Mouse (Mus musculus) forebrain, embryonic 10.5 days (tissue): Measurements from ENCODE around the gene Klrb1c. TPM values are rescaled to one million over a fixed set of nuclear protein-coding genes. Genes with fewer than 3 reads are reported as not detected.
"Not testable (repeated sequence)": the region's sequence is repeated elsewhere in the genome, so short reads cannot be mapped to it uniquely, and the experiment has no call there.

Experiments used
- DNase-seq: peaks from one replicate; pipeline ENCODE4 v3.0.0-alpha.2; 2017; ENCODE audit warnings: low spot score; ENCODE audit errors: extremely low spot score
- H3K27ac ChIP-seq: fragments of 300-500 bp; sonication (generic); 2 replicates; pipeline ENCODE4 v1.5.1; 2016; ENCODE audit warnings: mild to moderate bottlenecking
- H3K27me3 ChIP-seq: fragments of 300-500 bp; sonication (generic); 2 replicates; pipeline ENCODE4 v1.6.1; 2016; ENCODE audit warnings: mild to moderate bottlenecking; ENCODE audit not compliant: poor library complexity, severe bottlenecking
- H3K36me3 ChIP-seq: fragments of 300-500 bp; sonication (generic); replicated peaks from 2 replicates; pipeline ENCODE4 v1.6.1; 2016; ENCODE audit warnings: mild to moderate bottlenecking, moderate library complexity
- H3K4me1 ChIP-seq: fragments of 300-500 bp; sonication (generic); 2 replicates; pipeline ENCODE4 v1.6.1; 2016
- H3K4me3 ChIP-seq: fragments of 300-500 bp; sonication (generic); 2 replicates; pipeline ENCODE4 v1.5.1; 2016; ENCODE audit warnings: mild to moderate bottlenecking, moderate library complexity
- H3K9me3 ChIP-seq: fragments of 300-500 bp; sonication (generic); 2 replicates; pipeline ENCODE4 v1.6.1; 2016; ENCODE audit warnings: mild to moderate bottlenecking, moderate library complexity
- WGBS: fragments of 180-500 bp; shearing (Covaris S2); methylation state at CpG from one replicate; pipeline ENCODE4 v1.1.7; 2016; 5-methylcytosine and 5-hydroxymethylcytosine counted together
- polyA plus RNA-seq: library from polyadenylated mRNA; unstranded; fragments of >200 nt; fragmentation: Nextera tagmentation; extraction: Ambion mirVana; gene quantifications from 2 replicates; pipeline ENCODE4 v1.2.1, GENCODE M21; 2016

Klrb1c gene
- polyA plus RNA-seq, 1 experiment from 2014 or later, result not detected

DNA sequence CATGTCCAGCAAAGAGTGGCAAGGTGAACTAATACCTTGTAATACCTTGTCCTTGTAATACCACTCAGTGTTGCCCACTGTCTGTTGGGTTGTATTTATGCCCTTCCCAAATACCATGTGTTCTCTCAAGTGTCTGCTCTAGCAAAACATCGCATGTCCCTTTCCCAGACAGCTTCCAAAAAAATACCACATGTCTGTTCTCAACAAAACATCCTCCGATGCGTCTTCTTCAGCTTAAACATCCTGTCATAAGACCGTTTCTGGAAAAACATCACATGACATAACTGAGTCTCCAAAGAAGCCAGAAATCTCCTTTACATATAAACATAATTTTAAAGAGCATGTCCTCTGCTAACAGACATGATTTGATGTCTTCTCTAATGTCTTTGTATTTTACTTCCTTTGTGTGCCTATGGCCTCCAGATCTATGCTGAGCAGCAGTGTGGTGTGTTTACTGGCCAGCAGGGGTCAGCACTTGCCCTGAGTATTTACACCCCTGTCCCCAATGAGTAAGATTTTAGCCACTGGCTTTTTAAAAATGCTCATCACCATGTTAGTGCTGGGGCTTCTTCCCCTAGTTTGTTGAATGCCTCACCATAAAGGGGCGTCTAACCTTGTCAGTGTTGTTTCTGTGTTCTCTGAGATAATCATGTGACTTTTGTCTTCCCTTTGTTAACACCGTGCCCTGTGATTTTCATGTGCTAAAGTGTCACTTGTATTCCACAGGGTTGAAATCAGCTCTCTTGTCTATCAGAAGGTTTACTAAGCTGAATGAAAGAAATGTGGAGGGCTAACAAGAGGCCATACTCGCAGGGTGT is 16.0 kb upstream of the Klrb1c start:
- DNase-seq, result peak; percentile 47
- peaks cover 13% of the 10 kb centered on the region for H3K4me1 ChIP-seq
- not testable (repeated sequence) for H3K4me3 ChIP-seq, H3K27ac ChIP-seq, H3K27me3 ChIP-seq, H3K9me3 ChIP-seq, H3K36me3 ChIP-seq
- WGBS, result 72% methylated on average over 7 of the region's 7 CpGs

DNA sequence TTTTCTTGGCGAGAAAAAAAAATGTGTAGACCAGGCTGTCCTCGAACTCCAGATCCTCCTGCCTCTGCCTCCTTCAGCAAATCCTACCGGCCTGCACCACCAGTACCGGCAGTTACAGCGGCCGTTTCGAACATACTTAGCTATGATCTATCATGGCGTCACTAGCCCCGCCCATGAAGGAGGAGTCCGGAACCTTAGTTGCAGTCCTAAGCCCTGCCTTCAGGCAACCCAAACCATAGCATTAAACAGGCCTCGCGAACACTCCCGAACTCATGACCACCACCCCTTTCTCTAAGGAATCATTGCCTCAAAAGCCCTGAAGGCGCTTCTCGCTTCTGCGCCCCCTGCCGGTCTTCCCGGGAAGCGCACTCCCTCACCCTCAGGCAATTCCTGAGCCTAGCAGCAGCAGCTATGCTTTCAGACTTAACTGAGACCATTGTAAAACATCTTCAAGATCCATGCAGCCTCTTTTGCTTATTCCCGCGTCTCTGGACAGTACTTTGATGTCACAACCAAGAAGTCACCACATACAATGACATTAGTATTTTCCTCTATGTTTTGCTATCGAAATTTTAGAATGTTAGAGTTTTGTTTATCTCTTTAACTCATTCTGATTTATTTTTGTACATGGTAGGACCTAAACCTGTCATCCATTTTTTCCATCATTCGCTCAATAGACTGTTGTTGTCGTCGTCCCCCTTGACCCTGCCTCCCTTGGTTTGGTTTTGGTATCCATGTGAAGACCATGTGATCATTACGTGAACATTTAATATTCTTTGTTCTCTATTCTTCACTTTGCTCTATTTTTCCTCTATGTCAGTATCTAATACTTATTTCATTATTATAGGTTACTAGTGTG is 14.2 kb upstream of the Klrb1c start:
- Histone ChIP-seq H3K4me3 (peak overlapping the region; percentile 57), H3K4me1 (peaks cover 17% of the 10 kb centered on the region), H3K27ac (peak overlapping the region; percentile 75; the same call in 1 of the 2 replicates), H3K27me3 (no peaks in the 10 kb centered on the region), H3K9me3 (no peaks in the 10 kb centered on the region; the same call in 1 of the 2 replicates), H3K36me3 (no peaks in the 10 kb centered on the region)
- peak; percentile 98 for DNase-seq
- 10% methylated on average over 26 of the region's 26 CpGs for WGBS

DNA sequence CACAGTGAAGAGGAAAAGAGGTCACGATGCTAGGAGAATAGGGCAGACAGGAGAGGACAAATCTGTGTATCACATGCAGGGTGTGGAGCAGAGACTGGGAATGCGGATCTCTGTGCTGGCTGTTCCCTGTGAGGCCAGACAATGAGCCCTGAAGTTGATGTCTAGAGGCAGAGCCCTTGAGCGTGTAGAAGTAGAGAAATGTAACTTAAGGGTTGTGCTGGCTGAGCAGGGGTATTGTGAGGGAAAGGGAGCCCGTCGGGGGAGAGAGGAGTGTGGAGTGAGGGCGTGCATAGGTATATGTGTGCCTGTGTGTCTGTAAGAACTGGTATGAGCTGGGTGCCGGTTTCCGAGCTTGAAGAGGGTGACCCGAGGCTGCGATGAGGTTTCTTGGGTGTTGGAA is 13.5 kb upstream of the Klrb1c start:
- 14% methylated on average over 10 of the region's 10 CpGs for WGBS
- no peaks in the 10 kb centered on the region; the same call in 1 of the 2 replicates for H3K9me3 ChIP-seq
- H3K4me3 ChIP-seq, result peak overlapping the region; percentile 57
- DNase-seq, result no peak
- H3K4me1 ChIP-seq, result peaks cover 24% of the 10 kb centered on the region
- H3K27me3 ChIP-seq, result no peaks in the 10 kb centered on the region
- peak overlapping the region; percentile 75 for H3K27ac ChIP-seq
- no peaks in the 10 kb centered on the region for H3K36me3 ChIP-seq

DNA sequence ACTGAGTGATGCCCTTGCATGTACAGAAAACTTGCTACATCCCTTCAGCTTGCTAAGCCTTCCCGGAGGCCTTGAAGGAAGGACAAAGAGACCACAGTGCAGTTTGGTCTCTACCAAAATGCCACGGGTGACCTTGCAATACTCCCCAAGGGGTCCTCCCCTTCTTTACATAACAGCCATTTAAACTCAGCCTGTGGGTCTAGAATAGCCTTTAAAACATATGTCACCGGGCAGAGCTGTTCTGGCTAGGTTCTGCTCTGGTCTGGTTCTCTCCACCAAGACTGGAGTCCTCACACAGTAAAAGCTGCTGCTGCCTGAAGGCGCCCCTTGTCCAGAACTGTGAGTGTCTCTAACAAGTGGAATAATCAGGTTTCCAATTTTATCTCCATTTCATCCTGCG is 11.7 kb upstream of the Klrb1c start:
- not testable (repeated sequence) for H3K27me3 ChIP-seq, H3K36me3 ChIP-seq, H3K4me3 ChIP-seq, H3K27ac ChIP-seq, DNase-seq, H3K9me3 ChIP-seq
- WGBS, result 82% methylated on average over 5 of the region's 5 CpGs
- peaks cover 26% of the 10 kb centered on the region for H3K4me1 ChIP-seq

DNA sequence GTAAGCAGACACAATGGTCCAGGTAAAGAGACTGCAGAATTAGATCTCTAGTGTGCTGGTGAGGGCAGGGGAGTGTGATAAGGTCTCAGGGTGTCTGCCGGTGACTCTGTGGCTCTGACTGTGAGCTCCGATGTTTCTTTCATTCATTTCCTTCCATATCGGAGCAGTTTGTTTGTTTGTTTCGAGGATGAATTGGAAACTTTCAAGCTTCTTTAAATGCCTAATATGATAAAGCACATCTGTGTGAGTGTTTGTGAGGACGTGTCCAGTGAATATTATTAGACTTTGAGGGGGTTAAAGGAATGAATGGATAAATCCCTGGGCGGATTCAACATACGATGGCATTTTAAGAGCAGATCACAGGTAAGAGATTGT is 10.9 kb upstream of the Klrb1c start:
- no peaks in the 10 kb centered on the region for H3K9me3 ChIP-seq
- no peaks in the 10 kb centered on the region for H3K27me3 ChIP-seq
- no peak for DNase-seq
- peak overlapping the region; percentile 87 for H3K27ac ChIP-seq
- 23% methylated on average over 7 of the region's 7 CpGs for WGBS
- H3K36me3 ChIP-seq, result no peaks in the 10 kb centered on the region
- peaks cover 26% of the 10 kb centered on the region for H3K4me1 ChIP-seq
- peak overlapping the region; percentile 63 for H3K4me3 ChIP-seq

DNA sequence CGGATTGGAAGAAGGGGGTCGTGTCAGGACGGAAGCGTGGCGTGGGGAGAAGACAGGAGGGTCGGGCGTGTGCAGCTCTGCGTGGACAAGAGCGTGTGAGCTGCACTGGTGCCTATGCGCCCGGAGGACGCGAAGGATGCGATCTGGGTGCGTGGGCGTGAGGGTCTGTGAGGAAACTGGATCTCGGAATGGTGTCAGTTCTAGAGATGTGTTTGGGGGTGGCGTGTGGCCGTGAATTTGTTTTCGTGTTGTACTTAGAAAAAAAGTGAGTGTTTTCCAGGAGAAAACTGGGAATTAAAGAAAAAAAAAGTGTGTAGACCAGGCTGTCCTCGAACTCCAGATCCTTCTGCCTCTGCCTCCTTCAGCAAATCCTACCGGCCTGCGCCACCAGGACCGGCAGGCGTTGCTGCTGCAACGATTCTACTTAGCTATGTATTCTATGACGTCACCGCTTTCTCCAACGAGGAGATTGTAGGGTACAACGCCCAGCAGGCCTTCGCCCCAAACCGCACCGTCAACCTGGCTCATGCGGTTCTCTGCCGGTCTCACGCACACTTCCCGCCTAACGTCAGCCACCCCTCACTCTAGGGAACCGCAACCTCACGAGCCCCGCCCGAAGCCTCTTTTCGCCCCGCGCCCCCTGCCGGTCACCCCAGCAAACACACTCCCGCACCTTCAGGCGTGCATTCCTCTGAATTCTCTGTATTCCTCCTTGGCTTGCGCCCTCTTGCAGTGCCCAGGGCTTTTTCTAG is 10.3 kb upstream of the Klrb1c start:
- under 1% methylated on average over 49 of the region's 49 CpGs for WGBS

DNA sequence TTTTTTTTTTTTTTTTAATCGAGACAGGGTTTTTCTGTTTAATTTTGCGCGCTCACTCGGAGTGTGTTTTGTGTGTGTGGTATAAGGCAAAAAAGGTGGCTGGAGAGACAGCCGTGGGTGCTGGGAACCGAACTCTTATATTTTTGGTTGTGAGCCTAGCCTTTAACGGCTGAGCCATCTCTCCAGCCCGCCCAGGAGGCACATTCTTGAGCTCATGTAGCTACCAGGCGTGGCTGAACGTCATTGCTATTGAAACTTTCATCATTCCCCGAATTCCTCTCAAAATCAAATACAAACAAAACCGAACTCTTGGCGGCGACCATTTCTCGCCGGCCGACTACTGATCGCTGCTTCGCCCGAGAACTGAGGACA is 9.7 kb upstream of the Klrb1c start:
- peak; percentile 90 for DNase-seq
- Histone ChIP-seq H3K4me1 (peaks cover 26% of the 10 kb centered on the region), H3K27ac (peak overlapping the region; percentile 87), H3K4me3 (peak overlapping the region; percentile 63)
- not testable (repeated sequence) for H3K36me3 ChIP-seq, H3K9me3 ChIP-seq, H3K27me3 ChIP-seq
- WGBS, result under 1% methylated on average over 20 of the region's 20 CpGs

More for the DNA sequence above, 10.3 kb upstream of the Klrb1c start:
- H3K36me3 ChIP-seq, H3K27me3 ChIP-seq, H3K9me3 ChIP-seq: not testable (repeated sequence)
- peak overlapping the region; percentile 87 for H3K27ac ChIP-seq
- H3K4me1 ChIP-seq, result peaks cover 26% of the 10 kb centered on the region
- peak overlapping the region; percentile 63 for H3K4me3 ChIP-seq
- DNase-seq, result peak; percentile 91

DNA sequence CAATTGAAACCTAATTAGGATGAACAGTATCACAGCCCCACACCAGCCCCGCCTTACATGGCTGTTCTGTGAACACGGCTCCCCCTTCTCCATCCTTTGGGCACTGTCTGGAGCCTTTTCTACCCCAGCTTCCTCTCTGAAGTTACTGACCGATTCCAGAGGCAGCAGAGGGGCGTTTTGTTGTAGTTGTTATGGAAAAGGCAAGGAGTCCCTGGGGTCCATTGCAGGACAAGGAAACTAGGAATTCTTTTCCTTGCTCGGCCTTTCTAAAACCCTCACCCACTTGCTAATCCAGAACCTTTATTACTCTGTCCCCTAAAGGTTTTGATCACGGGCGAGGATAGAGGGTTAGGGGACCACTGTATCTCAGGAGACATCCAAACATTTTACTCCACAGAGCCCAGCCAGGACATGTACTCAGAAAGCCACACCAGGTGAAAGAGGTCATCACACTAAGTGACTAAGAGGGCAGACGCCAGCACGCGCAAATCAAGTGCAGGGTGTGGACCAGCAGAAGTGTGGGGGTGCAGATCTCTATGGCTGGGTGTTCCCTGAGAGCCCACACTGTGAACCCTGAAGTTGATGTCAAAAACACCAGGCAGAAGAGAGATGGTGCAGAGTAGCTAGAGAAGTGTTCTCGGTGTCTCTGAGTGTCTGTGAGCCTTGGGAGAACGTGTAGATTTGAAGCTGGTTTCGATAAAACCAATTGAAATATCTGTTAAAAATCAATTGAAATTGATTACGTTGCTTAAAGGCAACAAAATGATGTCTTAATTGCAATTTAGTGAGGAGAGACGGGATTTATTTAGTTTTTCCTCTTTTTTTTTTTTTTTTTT is 9.1 kb upstream of the Klrb1c start:
- Histone ChIP-seq H3K27me3 (no peaks in the 10 kb centered on the region), H3K36me3 (no peaks in the 10 kb centered on the region), H3K27ac (peak overlapping the region; percentile 76), H3K4me1 (peaks cover 20% of the 10 kb centered on the region), H3K4me3 (peak overlapping the region; percentile 63), H3K9me3 (no peaks in the 10 kb centered on the region)
- peak; percentile 43 for DNase-seq
- 15% methylated on average over 15 of the region's 15 CpGs for WGBS

DNA sequence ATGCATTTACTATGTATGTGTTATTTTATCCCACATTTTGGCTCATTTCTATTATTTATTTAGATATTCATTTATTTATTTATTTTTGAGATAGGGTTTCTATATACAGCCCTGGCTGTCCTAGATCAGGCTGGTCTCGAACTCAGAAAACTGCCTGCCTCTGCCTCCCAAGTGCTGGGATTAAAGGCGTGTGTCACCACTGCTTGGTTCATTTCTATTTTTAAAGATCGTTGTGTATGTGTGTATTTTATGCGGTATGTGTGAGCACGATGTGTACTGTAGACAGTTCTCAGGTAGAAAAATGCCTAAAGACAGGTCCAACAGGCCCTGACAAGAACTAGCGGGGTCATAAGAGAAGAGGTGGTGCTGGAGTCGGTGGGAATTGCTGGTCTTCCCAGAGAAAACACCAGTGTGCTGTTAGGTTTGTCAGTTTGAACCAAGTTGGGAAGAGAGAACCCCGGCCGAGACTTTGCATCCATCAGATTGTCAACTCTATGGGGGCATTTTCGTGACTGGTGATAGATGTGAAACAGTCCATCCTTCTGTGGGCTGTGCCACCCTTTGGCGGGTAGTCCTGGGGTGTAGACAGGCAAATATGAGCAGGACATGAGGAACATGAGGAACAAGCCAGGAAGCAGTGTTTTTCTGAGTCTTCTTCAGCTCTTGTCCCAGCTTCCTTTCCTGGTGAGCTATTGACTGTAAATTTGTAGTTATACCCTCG is 8.3 kb upstream of the Klrb1c start:
- no peak for DNase-seq
- Histone ChIP-seq H3K9me3 (no peaks in the 10 kb centered on the region), H3K27ac (no peak overlapping the region), H3K4me1 (peaks cover 17% of the 10 kb centered on the region), H3K4me3 (peak overlapping the region; percentile 63), H3K27me3 (no peaks in the 10 kb centered on the region), H3K36me3 (no peaks in the 10 kb centered on the region)
- 84% methylated on average over 12 of the region's 12 CpGs for WGBS

DNA sequence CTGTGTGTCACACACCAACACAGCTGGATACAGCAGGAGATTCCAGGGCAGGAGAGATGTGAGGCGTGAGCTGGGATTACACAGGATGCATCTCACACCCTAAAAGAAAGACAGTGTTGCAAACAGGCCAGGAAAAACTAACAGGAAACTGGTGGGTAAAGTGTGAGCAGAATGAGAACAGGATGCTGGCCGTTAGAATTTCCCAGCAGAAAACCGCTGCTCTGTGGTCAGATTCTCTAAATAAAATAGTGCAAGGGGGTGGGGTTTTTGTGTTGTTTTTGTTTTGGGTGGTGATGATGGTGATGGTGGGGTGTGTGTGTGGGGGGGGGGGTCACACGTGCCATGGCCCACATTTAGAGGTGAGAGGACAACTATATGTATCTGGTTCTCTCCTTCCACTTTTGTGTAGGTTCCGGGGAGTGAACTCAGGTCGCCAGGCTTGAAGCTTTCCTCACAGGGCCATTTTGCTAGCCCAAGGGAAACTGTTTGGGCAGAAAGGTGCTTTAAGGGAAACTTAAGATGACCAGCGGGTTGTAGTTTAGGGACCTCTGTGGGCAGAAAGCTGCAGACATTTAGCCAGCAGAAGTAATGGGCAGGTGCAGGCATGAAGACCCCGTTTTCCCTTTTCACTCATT is 7.4 kb upstream of the Klrb1c start:
- Histone ChIP-seq H3K9me3 (no peaks in the 10 kb centered on the region), H3K27me3 (no peaks in the 10 kb centered on the region), H3K27ac (no peak overlapping the region), H3K4me1 (peaks cover 14% of the 10 kb centered on the region), H3K4me3 (no peak overlapping the region), H3K36me3 (no peaks in the 10 kb centered on the region)
- no peak for DNase-seq
- 75% methylated on average over 8 of the region's 8 CpGs for WGBS

DNA sequence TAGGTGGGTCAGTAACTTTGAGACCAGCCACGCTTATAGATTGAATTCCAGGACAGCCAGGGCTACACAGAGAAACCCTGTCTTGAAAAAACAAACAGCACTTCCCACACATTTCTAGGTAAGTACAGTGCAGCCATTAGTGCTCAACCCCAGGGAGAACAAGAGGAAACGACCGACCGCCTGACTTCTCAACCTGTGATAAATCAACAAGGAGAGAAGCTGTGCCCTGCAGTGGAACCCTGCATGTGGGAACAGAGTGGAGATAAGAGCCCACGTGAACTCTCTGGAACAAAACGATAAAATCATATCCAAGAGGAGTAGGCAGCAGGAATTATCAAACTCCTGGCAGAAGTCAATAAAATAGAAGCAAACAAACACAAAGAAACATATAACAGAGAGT is 4.7 kb upstream of the Klrb1c start:
- Histone ChIP-seq H3K27me3 (no peaks in the 10 kb centered on the region), H3K27ac (no peak overlapping the region), H3K36me3 (no peaks in the 10 kb centered on the region), H3K9me3 (no peaks in the 10 kb centered on the region), H3K4me1 (peaks cover 11% of the 10 kb centered on the region), H3K4me3 (no peak overlapping the region)
- WGBS, result 82% methylated on average over 6 of the region's 6 CpGs
- DNase-seq, result no peak
